Mouse (Mus musculus) forebrain, embryonic 10.5 days (tissue): Measurements from ENCODE around the gene Hoxc9. TPM values are rescaled to one million over a fixed set of nuclear protein-coding genes. Genes with fewer than 3 reads are reported as not detected.
A peak's percentile ranks its signal among the peaks of the same experiment; 100 is the strongest.

Experiments used
- DNase-seq: peaks from one replicate; pipeline ENCODE4 v3.0.0-alpha.2; 2017; ENCODE audit warnings: low spot score; ENCODE audit errors: extremely low spot score
- H3K27ac ChIP-seq: fragments of 300-500 bp; sonication (generic); 2 replicates; pipeline ENCODE4 v1.5.1; 2016; ENCODE audit warnings: mild to moderate bottlenecking
- H3K27me3 ChIP-seq: fragments of 300-500 bp; sonication (generic); 2 replicates; pipeline ENCODE4 v1.6.1; 2016; ENCODE audit warnings: mild to moderate bottlenecking; ENCODE audit not compliant: poor library complexity, severe bottlenecking
- H3K36me3 ChIP-seq: fragments of 300-500 bp; sonication (generic); replicated peaks from 2 replicates; pipeline ENCODE4 v1.6.1; 2016; ENCODE audit warnings: mild to moderate bottlenecking, moderate library complexity
- H3K4me1 ChIP-seq: fragments of 300-500 bp; sonication (generic); 2 replicates; pipeline ENCODE4 v1.6.1; 2016
- H3K4me3 ChIP-seq: fragments of 300-500 bp; sonication (generic); 2 replicates; pipeline ENCODE4 v1.5.1; 2016; ENCODE audit warnings: mild to moderate bottlenecking, moderate library complexity
- H3K9me3 ChIP-seq: fragments of 300-500 bp; sonication (generic); 2 replicates; pipeline ENCODE4 v1.6.1; 2016; ENCODE audit warnings: mild to moderate bottlenecking, moderate library complexity
- WGBS: fragments of 180-500 bp; shearing (Covaris S2); methylation state at CpG from one replicate; pipeline ENCODE4 v1.1.7; 2016; 5-methylcytosine and 5-hydroxymethylcytosine counted together
- polyA plus RNA-seq: library from polyadenylated mRNA; unstranded; fragments of >200 nt; fragmentation: Nextera tagmentation; extraction: Ambion mirVana; gene quantifications from 2 replicates; pipeline ENCODE4 v1.2.1, GENCODE M21; 2016

Hoxc9 gene
- polyA plus RNA-seq, result not detected in 2 replicates

- no peak within 1 kb of the TSS for H3K27ac ChIP-seq
- no peaks in the 10 kb centered on the region for H3K36me3 ChIP-seq
- no peak within 1 kb of the TSS for H3K4me3 ChIP-seq
- H3K4me1 ChIP-seq, result peaks cover 3% of the 10 kb centered on the region
- WGBS, result 0% methylated on average over 16 of the region's 20 CpGs
- no peak for DNase-seq
- no peaks in the 10 kb centered on the region for H3K9me3 ChIP-seq
- peaks cover 100% of the 10 kb centered on the region for H3K27me3 ChIP-seq
These were observed at the start of gene Hoxc9 for GRCm38 (mm10) chr15:102976171-102976570. Gene Hoxc9, plus strand, starts transcription at chr15:102976439.

GRCm38 (mm10) chr15:102927032-102927645 is 49.1 kb upstream of the Hoxc9 start:
- WGBS, result under 1% methylated on average over 40 of the region's 40 CpGs
- peaks cover 100% of the 10 kb centered on the region for H3K27me3 ChIP-seq
- H3K36me3 ChIP-seq, result no peaks in the 10 kb centered on the region
- H3K9me3 ChIP-seq, result no peaks in the 10 kb centered on the region
- no peak for DNase-seq
- H3K4me1 ChIP-seq, result no peaks in the 10 kb centered on the region
- no peak overlapping the region for H3K27ac ChIP-seq
- no peak overlapping the region for H3K4me3 ChIP-seq

- WGBS, result under 1% methylated on average over 23 of the region's 23 CpGs
- H3K36me3 ChIP-seq, result no peaks in the 10 kb centered on the region
- no peak overlapping the region for H3K27ac ChIP-seq
- no peaks in the 10 kb centered on the region for H3K4me1 ChIP-seq
- H3K27me3 ChIP-seq, result peaks cover 100% of the 10 kb centered on the region
- H3K4me3 ChIP-seq, result no peak overlapping the region
- no peaks in the 10 kb centered on the region for H3K9me3 ChIP-seq
- no peak for DNase-seq
These were observed 44.4 kb upstream of the Hoxc9 start for GRCm38 (mm10) chr15:102931706-102932358.

- no peak overlapping the region for H3K4me3 ChIP-seq
- H3K4me1 ChIP-seq, result peaks cover 3% of the 10 kb centered on the region
- under 1% methylated on average over 12 of the region's 12 CpGs for WGBS
- no peak overlapping the region for H3K27ac ChIP-seq
- peaks cover 100% of the 10 kb centered on the region for H3K27me3 ChIP-seq
- no peak for DNase-seq
- H3K36me3 ChIP-seq, result no peaks in the 10 kb centered on the region
- no peaks in the 10 kb centered on the region for H3K9me3 ChIP-seq
These were observed 41.8 kb upstream of the Hoxc9 start for GRCm38 (mm10) chr15:102934438-102934837.

- DNase-seq, result no peak
- H3K4me1 ChIP-seq, result peaks cover 8% of the 10 kb centered on the region
- H3K27ac ChIP-seq, result no peak overlapping the region
- H3K4me3 ChIP-seq, result no peak overlapping the region
- H3K36me3 ChIP-seq, result no peaks in the 10 kb centered on the region
- no peaks in the 10 kb centered on the region for H3K9me3 ChIP-seq
- WGBS, result under 1% methylated on average over 27 of the region's 27 CpGs
- peaks cover 100% of the 10 kb centered on the region for H3K27me3 ChIP-seq
These were observed 41.3 kb upstream of the Hoxc9 start for GRCm38 (mm10) chr15:102934897-102935296.

- H3K4me3 ChIP-seq, result no peak within 1 kb of the TSS
- no peak for DNase-seq
- H3K36me3 ChIP-seq, result no peaks in the 10 kb centered on the region
- peaks cover 9% of the 10 kb centered on the region for H3K4me1 ChIP-seq
- peaks cover 100% of the 10 kb centered on the region for H3K27me3 ChIP-seq
- no peak within 1 kb of the TSS for H3K27ac ChIP-seq
- H3K9me3 ChIP-seq, result no peaks in the 10 kb centered on the region
- WGBS, result 1% methylated on average over 31 of the region's 31 CpGs
These were observed 39.8 kb upstream of the Hoxc9 start, which contains the start of gene Hoxc12 for GRCm38 (mm10) chr15:102936279-102936972. Gene Hoxc12, plus strand, starts transcription at chr15:102936757.

- peaks cover 9% of the 10 kb centered on the region for H3K4me1 ChIP-seq
- H3K9me3 ChIP-seq, result no peaks in the 10 kb centered on the region
- no peak overlapping the region for H3K4me3 ChIP-seq
- DNase-seq, result no peak
- 1% methylated on average over 50 of the region's 50 CpGs for WGBS
- no peaks in the 10 kb centered on the region for H3K36me3 ChIP-seq
- H3K27ac ChIP-seq, result no peak overlapping the region
- H3K27me3 ChIP-seq, result peaks cover 100% of the 10 kb centered on the region
These were observed 39.1 kb upstream of the Hoxc9 start for GRCm38 (mm10) chr15:102937036-102937666.

GRCm38 (mm10) chr15:102939256-102940155 is 36.7 kb upstream of the Hoxc9 start:
- H3K27ac ChIP-seq, result no peak overlapping the region
- no peak overlapping the region for H3K4me3 ChIP-seq
- WGBS, result under 1% methylated on average over 34 of the region's 34 CpGs
- peaks cover 18% of the 10 kb centered on the region for H3K4me1 ChIP-seq
- peaks cover 100% of the 10 kb centered on the region for H3K27me3 ChIP-seq
- no peaks in the 10 kb centered on the region for H3K9me3 ChIP-seq
- no peaks in the 10 kb centered on the region for H3K36me3 ChIP-seq
- DNase-seq, result no peak

GRCm38 (mm10) chr15:102942739-102943467 is 33.3 kb upstream of the Hoxc9 start:
- WGBS, result under 1% methylated on average over 49 of the region's 53 CpGs
- no peak for DNase-seq
- Histone ChIP-seq H3K27ac (no peak overlapping the region), H3K4me3 (peak overlapping the region; percentile 22), H3K27me3 (peaks cover 100% of the 10 kb centered on the region), H3K9me3 (no peaks in the 10 kb centered on the region), H3K36me3 (no peaks in the 10 kb centered on the region), H3K4me1 (peaks cover 18% of the 10 kb centered on the region)

GRCm38 (mm10) chr15:102943468-102943813 is 32.8 kb upstream of the Hoxc9 start:
- DNase-seq, result no peak

GRCm38 (mm10) chr15:102945185-102946077 is 30.8 kb upstream of the Hoxc9 start:
- no peak overlapping the region for H3K4me3 ChIP-seq
- DNase-seq, result no peak
- WGBS, result 8% methylated on average over 22 of the region's 22 CpGs
- H3K27ac ChIP-seq, result no peak overlapping the region
- H3K9me3 ChIP-seq, result no peaks in the 10 kb centered on the region
- peaks cover 9% of the 10 kb centered on the region for H3K4me1 ChIP-seq
- peaks cover 100% of the 10 kb centered on the region for H3K27me3 ChIP-seq
- H3K36me3 ChIP-seq, result no peaks in the 10 kb centered on the region

More at GRCm38 (mm10) chr15:102943468-102943813, 32.8 kb upstream of the Hoxc9 start:
- Histone ChIP-seq H3K27ac (no peak overlapping the region), H3K4me1 (peaks cover 18% of the 10 kb centered on the region), H3K36me3 (no peaks in the 10 kb centered on the region), H3K4me3 (peak overlapping the region; percentile 22; the same call in 1 of the 2 replicates), H3K9me3 (no peaks in the 10 kb centered on the region), H3K27me3 (peaks cover 100% of the 10 kb centered on the region)
- 4% methylated on average over 5 of the region's 5 CpGs for WGBS
